Mouse (Mus musculus) bone marrow, adult 2 months (tissue): ENCODE measurements at regions not wholly inside any gene's neighbourhood (a gene's known extent, or its start where the extent isn't known, plus 50 kb on each side); places are given as distances from the start of the nearest gene placed in this dataset.

ENCODE experiments used
- CTCF ChIP-seq: fragments of 200-500 bp; IDR thresholded peaks from 2 replicates; pipeline ENCODE4 v1.5.1; 2011; ENCODE audit warnings: low read length, control low read depth; ENCODE audit not compliant: control insufficient read depth, insufficient read depth
- POLR2A ChIP-seq: fragments of 200-500 bp; IDR thresholded peaks from 2 replicates; pipeline ENCODE4 v1.6.1; 2011; ENCODE audit warnings: low read depth, mild to moderate bottlenecking, control low read depth, low read length, borderline replicate concordance; ENCODE audit not compliant: control insufficient read depth

- no peak; the same call in 1 of the 2 replicates for TF ChIP-seq CTCF
- TF ChIP-seq POLR2A: no peak
Measured at GRCm38 (mm10) chr13:57278580-57278979, 382.8 kb upstream of the Trpc7 start.
